Mouse (Mus musculus): Measurements from ENCODE around the gene Kat6b. TPM values are rescaled to one million over a fixed set of nuclear protein-coding genes. Genes with fewer than 3 reads are reported as not detected.
"Not testable (repeated sequence)": the region's sequence is repeated elsewhere in the genome, so short reads cannot be mapped to it uniquely, and the experiment has no call there.

Kat6b gene
- total and polyA plus RNA-seq, 3 experiments: 12.3 to 37.3 (median 33.4) TPM

- DNase-seq: no peak
Observed at GRCm38 (mm10) chr14:21669218-21669617, 188.0 kb downstream of the Kat6b start.

DNA sequence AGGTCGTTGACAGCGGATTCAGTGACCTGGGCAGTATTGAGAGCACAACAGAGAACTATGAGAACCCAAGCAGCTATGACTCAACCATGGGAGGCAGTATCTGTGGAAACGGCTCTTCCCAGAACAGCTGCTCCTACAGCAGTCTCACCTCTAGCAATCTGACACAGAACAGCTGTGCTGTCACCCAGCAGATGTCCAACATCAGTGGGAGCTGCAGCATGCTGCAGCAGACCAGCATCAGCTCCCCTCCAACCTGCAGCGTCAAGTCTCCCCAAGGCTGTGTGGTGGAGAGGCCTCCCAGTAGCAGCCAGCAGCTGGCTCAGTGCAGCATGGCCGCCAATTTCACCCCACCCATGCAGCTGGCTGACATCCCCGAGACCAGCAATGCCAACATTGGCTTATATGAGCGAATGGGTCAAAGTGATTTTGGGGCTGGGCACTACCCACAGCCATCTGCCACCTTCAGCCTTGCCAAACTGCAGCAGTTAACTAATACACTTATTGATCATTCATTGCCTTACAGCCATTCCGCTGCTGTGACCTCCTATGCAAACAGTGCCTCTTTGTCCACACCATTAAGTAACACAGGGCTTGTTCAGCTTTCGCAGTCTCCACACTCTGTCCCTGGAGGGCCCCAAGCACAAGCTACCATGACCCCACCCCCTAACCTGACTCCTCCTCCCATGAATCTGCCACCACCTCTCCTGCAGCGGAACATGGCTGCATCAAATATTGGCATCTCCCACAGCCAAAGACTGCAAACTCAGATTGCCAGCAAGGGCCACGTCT is 188.6 kb downstream of the Kat6b start:
- DNase-seq: no peak

GRCm38 (mm10) chr14:21670422-21671006 is 189.3 kb downstream of the Kat6b start:
- not testable (repeated sequence) for DNase-seq

- DNase-seq: no peak
Observed at GRCm38 (mm10) chr14:21673100-21673499, 191.9 kb downstream of the Kat6b start.

DNA sequence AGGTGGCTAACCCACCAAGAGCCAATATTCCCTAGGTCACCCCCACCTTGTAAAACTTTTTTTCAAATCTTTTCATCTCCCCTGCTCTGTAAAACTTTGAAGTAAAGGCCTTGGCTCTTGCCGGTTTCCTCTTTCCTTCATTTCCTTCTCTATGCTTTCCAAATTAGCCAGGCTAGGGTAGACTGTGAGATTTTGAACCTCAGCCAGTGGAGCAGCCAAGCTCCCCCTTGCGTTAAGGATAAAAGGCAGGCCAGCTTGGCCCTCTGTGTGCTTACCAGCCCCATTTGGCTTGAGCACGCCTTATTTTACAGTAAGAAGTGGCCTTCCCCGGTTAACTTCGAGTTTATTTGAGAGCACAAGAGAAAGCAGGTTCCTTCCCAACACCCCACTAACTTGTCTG is 193.2 kb downstream of the Kat6b start:
- DNase-seq: no peak

DNA sequence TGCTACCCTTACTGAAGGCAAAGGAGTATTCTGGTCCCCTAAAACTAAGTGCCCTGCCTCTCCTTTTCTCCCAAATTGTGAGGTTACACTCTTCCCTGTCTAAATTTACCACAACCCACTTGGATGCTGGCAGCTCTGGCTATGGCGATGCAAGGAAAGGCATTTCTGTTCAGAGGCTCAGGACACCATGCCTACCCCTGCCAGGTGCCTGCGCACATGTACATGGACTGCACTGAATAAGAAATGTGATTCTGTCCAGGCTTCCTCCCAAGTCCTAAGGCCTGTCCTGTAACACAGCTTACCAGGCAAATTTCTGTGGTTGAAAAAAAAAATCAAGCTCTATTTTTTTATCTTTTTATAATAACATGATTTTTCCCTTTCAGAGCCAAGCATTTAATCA is 195.0 kb downstream of the Kat6b start:
- DNase-seq: no peak

DNA sequence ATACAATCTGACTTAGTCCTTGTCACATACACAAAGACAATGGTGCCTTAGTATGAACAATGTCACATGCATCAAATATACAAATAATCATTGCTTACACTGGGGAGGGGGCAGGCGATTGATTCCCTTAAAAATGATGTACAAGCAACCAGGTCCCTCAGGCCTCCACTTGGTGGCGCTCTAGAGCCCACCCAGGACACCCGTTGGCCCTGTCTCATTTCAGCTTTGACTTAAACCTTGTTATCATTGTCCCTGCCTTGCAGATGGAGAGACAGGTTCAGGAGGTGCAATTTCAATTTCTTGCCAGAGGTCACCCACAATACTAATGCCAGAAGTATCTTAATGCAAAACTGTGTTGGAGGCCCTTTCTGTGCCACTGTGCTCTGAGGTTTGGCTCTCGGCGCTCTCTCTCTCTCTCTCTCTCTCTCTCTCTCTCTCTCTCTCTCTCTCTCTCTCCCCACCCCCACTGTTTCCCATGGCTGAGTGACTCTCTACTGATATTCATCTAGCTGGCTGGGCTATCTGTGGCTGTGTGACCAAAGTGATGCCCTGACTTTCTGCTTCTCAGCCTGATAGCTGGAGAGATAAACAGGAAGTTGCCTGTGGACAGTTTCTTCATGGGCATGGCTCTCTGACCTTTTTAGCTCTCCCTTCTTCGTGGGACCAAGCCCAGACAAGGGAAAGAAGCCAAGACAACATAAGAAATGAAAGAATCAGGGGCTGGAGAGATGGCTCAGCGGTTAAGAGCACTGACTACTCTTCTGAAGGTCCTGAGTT is 197.5 kb downstream of the Kat6b start:
- peak; percentile 55 for DNase-seq

GRCm38 (mm10) chr14:21679631-21680201 is 198.5 kb downstream of the Kat6b start:
- DNase-seq: no peak

GRCm38 (mm10) chr14:21682681-21683129 is 201.5 kb downstream of the Kat6b start:
- DNase-seq: peak; percentile 77

GRCm38 (mm10) chr14:21683834-21684233 is 202.6 kb downstream of the Kat6b start:
- DNase-seq: no peak

- peak; percentile 35 for DNase-seq
Observed at GRCm38 (mm10) chr14:21685411-21686146, 204.3 kb downstream of the Kat6b start.

DNA sequence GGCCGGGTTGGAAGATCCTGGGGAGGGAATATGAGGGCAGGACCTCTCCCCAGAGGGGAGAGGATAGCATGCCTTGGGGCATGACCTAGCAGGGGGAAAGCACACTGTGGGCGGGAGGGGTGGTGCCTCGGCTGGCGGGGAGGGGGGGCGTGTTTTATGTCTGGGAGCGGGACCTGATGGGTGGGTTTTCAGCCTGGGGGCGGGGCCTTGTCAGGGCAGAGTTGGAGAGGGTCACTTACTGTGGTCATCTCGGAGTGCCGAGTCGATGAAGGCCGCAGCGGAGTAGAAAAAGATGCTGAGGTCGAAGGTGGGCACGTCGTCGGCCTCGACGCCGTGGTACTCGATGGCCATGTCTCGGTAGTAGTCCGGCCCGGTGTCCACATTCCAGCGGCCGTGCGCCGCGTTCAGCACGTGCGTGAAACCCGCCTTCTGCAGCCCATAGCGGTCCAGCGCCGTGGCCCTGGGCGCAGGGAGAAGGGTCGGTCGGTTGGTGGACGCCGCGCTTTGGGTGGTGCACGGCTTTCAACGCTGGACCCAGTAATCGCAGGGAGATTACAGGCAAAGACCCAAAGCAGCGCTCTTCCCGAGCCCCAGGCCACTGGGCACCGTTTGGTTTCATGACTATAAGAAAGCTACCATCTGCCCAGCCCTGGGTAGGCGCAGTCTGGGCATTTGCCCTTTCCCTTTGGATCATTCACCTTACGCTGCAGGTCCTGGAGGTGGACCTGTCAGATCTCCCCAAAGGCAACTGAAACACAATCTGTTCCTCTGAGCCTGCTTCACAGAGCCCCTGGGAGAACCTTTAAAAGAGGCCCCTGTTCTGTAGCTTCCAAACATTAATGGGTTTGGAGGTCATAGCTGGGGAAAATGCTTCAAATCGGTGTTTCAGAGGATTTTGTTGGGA is 205.4 kb downstream of the Kat6b start:
- no peak for DNase-seq

GRCm38 (mm10) chr14:21691070-21691469 is 209.8 kb downstream of the Kat6b start:
- DNase-seq: no peak

DNA sequence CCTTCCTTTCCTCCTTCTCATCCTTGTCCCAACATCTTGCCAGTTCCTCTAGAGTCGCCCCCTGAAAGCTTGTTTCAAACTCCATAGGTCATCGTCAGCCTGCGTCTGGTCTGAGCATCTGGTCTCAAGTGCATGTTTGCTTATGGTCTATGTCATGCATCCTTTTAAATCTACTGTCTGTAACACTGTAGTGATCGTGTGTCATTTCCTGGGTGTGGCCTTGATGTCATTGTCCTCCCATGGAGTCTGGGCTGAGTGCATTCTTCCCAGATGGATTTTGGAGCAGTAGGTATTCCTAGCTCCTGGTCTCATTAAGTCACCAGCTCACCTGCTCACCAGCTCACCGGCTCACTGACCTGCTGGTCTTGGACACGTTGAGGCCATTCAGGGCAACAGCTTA is 213.8 kb downstream of the Kat6b start:
- no peak for DNase-seq

DNA sequence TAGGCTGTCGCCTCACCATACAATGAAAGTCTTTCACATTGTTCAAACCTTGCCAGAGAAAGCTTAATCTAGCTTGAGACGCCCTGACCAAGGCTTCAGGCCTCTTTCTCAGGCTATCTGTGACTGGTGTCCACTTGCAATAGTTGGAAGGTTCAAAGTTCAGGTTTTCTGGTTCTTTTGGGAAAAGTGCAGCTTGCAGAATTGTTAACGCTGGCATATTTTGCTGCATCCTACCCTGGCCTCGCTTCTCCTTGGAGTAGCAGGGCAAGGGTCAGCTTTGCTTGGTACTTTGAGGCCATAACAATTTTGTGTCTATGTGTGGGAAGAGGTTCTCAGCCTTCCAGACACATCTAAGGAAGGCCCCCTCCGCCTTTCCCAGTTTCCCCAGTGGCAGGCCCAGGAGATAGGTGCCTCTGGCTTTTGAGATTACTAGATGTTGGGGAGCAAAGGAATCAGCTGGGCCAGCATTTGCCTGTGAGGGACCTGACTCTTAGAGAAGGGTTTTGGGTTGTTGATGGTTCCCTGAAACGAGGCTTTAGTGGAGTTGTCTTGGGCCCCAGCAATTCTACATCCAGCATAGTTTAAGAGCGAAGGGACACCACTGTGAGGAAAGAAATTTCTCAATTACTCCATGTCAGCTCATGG is 215.1 kb downstream of the Kat6b start:
- no peak for DNase-seq

DNA sequence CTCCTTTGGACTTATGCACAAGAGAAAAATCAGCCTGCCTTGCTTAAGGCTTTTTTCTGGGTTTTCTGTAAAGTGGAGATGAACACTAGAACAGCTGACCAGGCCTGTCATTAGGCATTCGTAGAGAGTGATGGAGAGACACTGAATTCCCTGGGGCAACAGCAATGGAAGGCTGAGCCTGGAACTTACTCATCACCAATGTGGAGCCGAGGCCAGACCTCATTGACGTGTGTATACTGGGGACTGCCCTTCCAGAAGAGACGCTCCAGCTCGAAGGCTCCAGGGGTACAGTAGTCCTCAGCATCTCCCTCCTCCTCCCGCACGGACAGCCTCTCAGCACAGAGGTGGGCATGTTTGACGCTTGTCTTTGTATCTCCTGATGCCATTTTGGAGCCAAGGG is 221.5 kb downstream of the Kat6b start:
- DNase-seq: no peak

DNA sequence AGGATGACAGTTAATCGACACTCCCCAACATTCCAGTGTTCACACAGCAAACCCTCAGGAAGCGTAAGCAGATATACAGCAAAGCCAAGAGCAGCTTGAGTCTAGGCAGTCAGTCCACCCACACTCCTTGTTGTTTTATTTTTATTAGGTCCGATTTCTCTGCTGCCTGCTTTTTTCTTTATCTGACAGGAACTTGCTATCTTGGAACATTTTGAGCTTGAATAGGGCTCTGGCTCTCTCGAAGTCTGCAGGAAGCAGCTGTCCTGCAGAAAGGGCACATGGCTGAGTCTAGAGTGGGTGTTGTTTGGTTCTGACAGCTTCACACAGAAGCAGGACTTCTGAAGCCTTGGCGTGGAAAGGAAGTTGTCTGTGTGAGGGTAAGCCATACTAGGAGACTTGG is 222.0 kb downstream of the Kat6b start:
- no peak for DNase-seq

DNA sequence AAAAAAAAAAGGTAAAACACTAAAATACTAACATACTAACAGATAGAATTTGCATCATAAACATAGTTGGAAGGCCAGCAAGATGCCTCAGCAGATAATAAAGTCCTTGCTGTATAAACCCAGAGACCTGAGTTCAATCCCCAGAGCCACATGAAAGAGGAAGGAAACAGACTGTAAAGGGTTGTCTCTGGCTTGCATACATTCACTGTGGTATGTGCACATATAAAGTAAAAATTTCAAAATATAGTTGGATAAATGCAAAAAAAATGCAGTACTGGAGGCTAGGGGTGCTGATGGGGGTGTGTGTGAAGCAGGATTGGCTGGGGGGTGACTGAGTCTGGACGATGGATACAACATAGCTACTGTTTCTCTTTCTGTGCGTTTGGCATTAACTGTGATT is 224.2 kb downstream of the Kat6b start:
- no peak for DNase-seq

DNA sequence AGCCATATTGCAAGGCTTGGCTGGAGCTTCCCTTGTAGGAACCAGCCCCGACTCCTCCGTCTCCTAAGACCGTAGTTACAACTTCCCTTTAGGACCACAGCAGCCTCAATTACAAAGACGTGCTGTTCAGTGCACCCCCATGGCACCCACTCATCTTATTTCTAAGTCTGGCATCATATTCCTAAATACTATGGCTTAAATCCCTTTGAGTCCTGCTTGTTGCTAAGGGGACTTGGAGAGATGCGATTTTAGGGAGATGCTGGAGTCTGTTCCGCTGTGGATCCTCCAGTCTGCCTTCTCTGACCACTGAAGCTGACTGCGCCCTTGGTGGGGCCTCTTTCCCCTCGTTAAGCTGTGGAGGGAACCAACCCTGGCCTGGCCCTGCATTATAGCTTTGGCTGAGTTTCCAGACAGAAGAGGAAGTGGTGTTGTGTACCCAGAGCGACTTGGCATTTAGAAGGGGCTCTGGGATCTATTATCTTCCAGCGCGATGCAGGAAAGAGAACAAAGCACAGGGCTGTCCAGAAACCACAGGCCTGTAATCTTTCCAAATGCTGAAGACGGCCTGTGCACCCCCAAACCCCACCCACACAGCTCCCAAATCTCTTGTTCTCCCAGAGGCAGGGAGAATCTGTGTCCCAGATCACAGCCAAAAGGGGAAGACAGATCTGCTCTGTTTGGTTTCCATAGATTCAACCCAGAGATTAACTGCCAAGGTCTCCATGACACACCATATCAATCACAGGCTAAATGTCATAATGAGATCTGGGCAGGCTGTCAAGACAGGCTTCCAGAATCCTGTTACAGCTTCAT is 225.7 kb downstream of the Kat6b start:
- DNase-seq: peak; percentile 72
